Mouse (Mus musculus) hindbrain, embryonic 15.5 days (tissue): ENCODE data around the gene Gm10799. TPM values are rescaled to one million over a fixed set of nuclear protein-coding genes. Genes with fewer than 3 reads are reported as not detected.
"Not testable (repeated sequence)": the region's sequence is repeated elsewhere in the genome, so short reads cannot be mapped to it uniquely, and the experiment has no call there.

Source experiments
- ATAC-seq: fragments of 200-750 bp; cut with Nextera tagmentation; 2 replicates; pipeline ENCODE4 v1.8.0; 2017; ENCODE audit warnings: low read depth, moderate number of reproducible peaks, moderate TSS enrichment; ENCODE audit not compliant: low FRiP score
- H3K27ac ChIP-seq: fragments of 300-500 bp; sonication (generic); replicated peaks from 2 replicates; pipeline ENCODE4 v1.5.1; 2015; ENCODE audit warnings: mild to moderate bottlenecking, inconsistent platforms
- H3K27me3 ChIP-seq: fragments of 300-500 bp; sonication (generic); 2 replicates; pipeline ENCODE4 v1.6.1; 2015; ENCODE audit warnings: control low read depth, inconsistent platforms
- H3K36me3 ChIP-seq: fragments of 300-500 bp; sonication (generic); 2 replicates; pipeline ENCODE4 v1.6.1; 2015; ENCODE audit warnings: control low read depth, inconsistent platforms
- H3K4me1 ChIP-seq: fragments of 300-500 bp; sonication (generic); replicated peaks from 2 replicates; pipeline ENCODE4 v1.6.1; 2015; ENCODE audit warnings: control low read depth, inconsistent platforms
- H3K4me2 ChIP-seq: fragments of 300-500 bp; sonication (generic); 2 replicates; pipeline ENCODE4 v1.6.1; 2015; ENCODE audit warnings: moderate library complexity, mild to moderate bottlenecking, inconsistent platforms
- H3K4me3 ChIP-seq: fragments of 300-500 bp; sonication (generic); 2 replicates; pipeline ENCODE4 v1.5.1; 2015; ENCODE audit warnings: mild to moderate bottlenecking, inconsistent platforms
- H3K9ac ChIP-seq: fragments of 300-500 bp; sonication (generic); 2 replicates; pipeline ENCODE4 v1.6.1; 2015; ENCODE audit warnings: inconsistent platforms
- H3K9me3 ChIP-seq: fragments of 300-500 bp; sonication (generic); 2 replicates; pipeline ENCODE4 v1.6.1; 2016; ENCODE audit warnings: control low read depth, inconsistent platforms
- WGBS: fragments of 180-500 bp; shearing (Covaris S2); methylation state at CpG from one replicate; pipeline ENCODE4 v1.1.7; 2015; 5-methylcytosine and 5-hydroxymethylcytosine counted together
- polyA plus RNA-seq: library from polyadenylated mRNA; unstranded; fragments of >200 nt; fragmentation: Nextera tagmentation; extraction: Ambion mirVana; gene quantifications from 2 replicates; pipeline ENCODE4 v1.2.1, GENCODE M21; 2015

Gene Gm10799
- not detected in 2 replicates for polyA plus RNA-seq

- not testable (repeated sequence) for H3K4me3 ChIP-seq, H3K36me3 ChIP-seq, ATAC-seq, H3K4me1 ChIP-seq, H3K4me2 ChIP-seq, H3K27ac ChIP-seq, H3K27me3 ChIP-seq, H3K9me3 ChIP-seq, H3K9ac ChIP-seq
- WGBS: 80% methylated on average over 7 of the region's 7 CpGs
Measured at GRCm38 (mm10) chr2:104068450-104068849, at the start of gene Gm10799. Gm10799 (minus strand) TSS chr2:104068550.

- not testable (repeated sequence) for ATAC-seq, H3K36me3 ChIP-seq, H3K4me2 ChIP-seq, H3K27ac ChIP-seq, H3K9ac ChIP-seq, H3K9me3 ChIP-seq, H3K4me1 ChIP-seq, H3K27me3 ChIP-seq, H3K4me3 ChIP-seq
Measured at GRCm38 (mm10) chr2:104117173-104117572, 48.8 kb upstream of the Gm10799 start.

GRCm38 (mm10) chr2:104114898-104115297, 46.5 kb upstream of the Gm10799 start:
- no peak overlapping the region for H3K4me3 ChIP-seq
- no peaks in the 10 kb centered on the region for H3K27me3 ChIP-seq

GRCm38 (mm10) chr2:104113563-104113962, 45.2 kb upstream of the Gm10799 start:
- H3K4me3 ChIP-seq, H3K36me3 ChIP-seq, H3K9ac ChIP-seq, ATAC-seq, H3K27me3 ChIP-seq, H3K4me1 ChIP-seq, H3K9me3 ChIP-seq, H3K4me2 ChIP-seq, H3K27ac ChIP-seq: not testable (repeated sequence)

More at GRCm38 (mm10) chr2:104114898-104115297, 46.5 kb upstream of the Gm10799 start:
- ATAC-seq: no peak
- 81% methylated on average over 3 of the region's 3 CpGs for WGBS
- Histone ChIP-seq H3K9me3 (no peaks in the 10 kb centered on the region), H3K27ac (no peak overlapping the region), H3K4me2 (no peak overlapping the region), H3K4me1 (no peaks in the 10 kb centered on the region), H3K9ac (no peak overlapping the region), H3K36me3 (no peaks in the 10 kb centered on the region)

GRCm38 (mm10) chr2:104111170-104111797, 42.9 kb upstream of the Gm10799 start:
- H3K4me1 ChIP-seq, H3K27me3 ChIP-seq, H3K36me3 ChIP-seq, H3K27ac ChIP-seq, ATAC-seq, H3K9me3 ChIP-seq, H3K4me2 ChIP-seq, H3K9ac ChIP-seq, H3K4me3 ChIP-seq: not testable (repeated sequence)
- no CpG with 5 or more reads among the region's 1 CpGs for WGBS

- Histone ChIP-seq H3K4me1 (no peaks in the 10 kb centered on the region), H3K27me3 (no peaks in the 10 kb centered on the region), H3K36me3 (no peaks in the 10 kb centered on the region), H3K27ac (no peak overlapping the region), H3K9me3 (no peaks in the 10 kb centered on the region), H3K4me3 (no peak overlapping the region), H3K4me2 (no peak overlapping the region), H3K9ac (no peak overlapping the region)
- whole genome bisulfite sequencing: 94% methylated on average over 4 of the region's 4 CpGs
- ATAC-seq: no peak
Measured at GRCm38 (mm10) chr2:104110031-104110430, 41.7 kb upstream of the Gm10799 start.

GRCm38 (mm10) chr2:104109528-104109927, 41.2 kb upstream of the Gm10799 start:
- no peaks in the 10 kb centered on the region for H3K27me3 ChIP-seq
- H3K36me3 ChIP-seq: no peaks in the 10 kb centered on the region
- ATAC-seq: no peak
- H3K4me1 ChIP-seq: no peaks in the 10 kb centered on the region
- 85% methylated on average over 2 of the region's 2 CpGs for WGBS
- no peak overlapping the region for H3K27ac ChIP-seq
- H3K4me3 ChIP-seq: no peak overlapping the region
- H3K9ac ChIP-seq: no peak overlapping the region
- H3K4me2 ChIP-seq: no peak overlapping the region
- H3K9me3 ChIP-seq: no peaks in the 10 kb centered on the region

GRCm38 (mm10) chr2:104109021-104109420, 40.7 kb upstream of the Gm10799 start:
- H3K4me2 ChIP-seq, H3K9ac ChIP-seq, H3K4me1 ChIP-seq, H3K4me3 ChIP-seq, H3K36me3 ChIP-seq, H3K9me3 ChIP-seq, ATAC-seq, H3K27ac ChIP-seq, H3K27me3 ChIP-seq: not testable (repeated sequence)
- 93% methylated on average over 2 of the region's 2 CpGs for WGBS

GRCm38 (mm10) chr2:104104800-104105199, 36.5 kb upstream of the Gm10799 start:
- Histone ChIP-seq H3K27ac (no peak overlapping the region), H3K9me3 (no peaks in the 10 kb centered on the region), H3K36me3 (no peaks in the 10 kb centered on the region), H3K9ac (no peak overlapping the region), H3K4me1 (no peaks in the 10 kb centered on the region), H3K4me3 (no peak overlapping the region), H3K4me2 (no peak overlapping the region), H3K27me3 (no peaks in the 10 kb centered on the region)
- ATAC-seq: no peak
- 95% methylated on average over 6 of the region's 6 CpGs for WGBS

GRCm38 (mm10) chr2:104099946-104100345, 31.6 kb upstream of the Gm10799 start:
- no peak overlapping the region for H3K27ac ChIP-seq
- peaks cover 11% of the 10 kb centered on the region for H3K4me1 ChIP-seq
- no peak overlapping the region for H3K9ac ChIP-seq
- no peak overlapping the region for H3K4me2 ChIP-seq
- ATAC-seq: no peak
- no peaks in the 10 kb centered on the region for H3K27me3 ChIP-seq
- no peak overlapping the region for H3K4me3 ChIP-seq
- H3K9me3 ChIP-seq: no peaks in the 10 kb centered on the region
- WGBS: 59% methylated on average over 1 of the region's 1 CpGs
- H3K36me3 ChIP-seq: no peaks in the 10 kb centered on the region

- WGBS: 100% methylated on average over 2 of the region's 2 CpGs
- no peak for ATAC-seq
Measured at GRCm38 (mm10) chr2:104099231-104099585, 30.9 kb upstream of the Gm10799 start.

GRCm38 (mm10) chr2:104098529-104099230, 30.3 kb upstream of the Gm10799 start:
- H3K4me1 ChIP-seq: peaks cover 11% of the 10 kb centered on the region
- no peak for ATAC-seq
- H3K9me3 ChIP-seq: no peaks in the 10 kb centered on the region
- no peak overlapping the region for H3K4me2 ChIP-seq
- 36% methylated on average over 3 of the region's 3 CpGs for whole genome bisulfite sequencing
- H3K9ac ChIP-seq: no peak overlapping the region
- H3K27me3 ChIP-seq: no peaks in the 10 kb centered on the region
- H3K27ac ChIP-seq: no peak overlapping the region
- no peak overlapping the region for H3K4me3 ChIP-seq
- no peaks in the 10 kb centered on the region for H3K36me3 ChIP-seq

More at GRCm38 (mm10) chr2:104099231-104099585, 30.9 kb upstream of the Gm10799 start:
- Histone ChIP-seq H3K4me1 (peaks cover 11% of the 10 kb centered on the region), H3K36me3 (no peaks in the 10 kb centered on the region), H3K27ac (no peak overlapping the region), H3K9me3 (no peaks in the 10 kb centered on the region), H3K27me3 (no peaks in the 10 kb centered on the region), H3K4me3 (no peak overlapping the region), H3K4me2 (no peak overlapping the region), H3K9ac (no peak overlapping the region)

- ATAC-seq, H3K27me3 ChIP-seq, H3K9me3 ChIP-seq, H3K9ac ChIP-seq, H3K36me3 ChIP-seq, H3K4me2 ChIP-seq, H3K27ac ChIP-seq, H3K4me3 ChIP-seq: not testable (repeated sequence)
- 95% methylated on average over 4 of the region's 4 CpGs for WGBS
- peaks cover 11% of the 10 kb centered on the region for H3K4me1 ChIP-seq
Measured at GRCm38 (mm10) chr2:104097396-104097795, 29.0 kb upstream of the Gm10799 start.
